Mouse (Mus musculus): ENCODE data around the gene Hamp. TPM values are rescaled to one million over a fixed set of nuclear protein-coding genes. Genes with fewer than 3 reads are reported as not detected.

The Hamp gene
- total RNA-seq, 1 experiment = not detected

GRCm38 (mm10) chr7:30956357-30956751 lies 12.5 kb upstream of the Hamp start:
- TF ChIP-seq MAFK (IDR thresholded peaks at IDR 0.05; ENCODE audit: insufficient read depth, low read depth, low read length) = no peak
- H3K4me1 ChIP-seq (ENCODE audit: control insufficient read depth in 2 of 2, insufficient read depth in 2 of 2, low read length in 2 of 2, poor library complexity in 1 of 2) = peaks cover 2 to 16% of the 10 kb centered on the region in 2 experiments; a peak in 2 of 4 replicates
- H3K36me3 ChIP-seq (ENCODE audit: control insufficient read depth, insufficient read depth, low read length, poor library complexity, severe bottlenecking) = peaks cover 48% of the 10 kb centered on the region
- peak overlapping the region; percentile 89 for H3K27ac ChIP-seq (ENCODE audit: insufficient read depth, low read depth, low read length, poor library complexity, severe bottlenecking)
- H3K9ac ChIP-seq (ENCODE audit: insufficient read depth, low read depth, low read length, poor library complexity, severe bottlenecking) = peak overlapping the region; percentile 91
- in situ Hi-C loops (cut with MboI; ENCODE audit: low sequenced_read_pairs in 2 of 2, unreplicated experiment in 2 of 2) = no loop called here
- H3K9me3 ChIP-seq (ENCODE audit: control insufficient read depth, insufficient read depth, low read depth, low read length) = no peaks in the 10 kb centered on the region
- DNase-seq (ENCODE audit: low read depth, low spot score) = no peak
- peak overlapping the region; percentile 83 to 91 for H3K4me3 ChIP-seq (ENCODE audit: insufficient read depth in 1 of 2, low read depth in 1 of 2, low read length in 2 of 2, poor library complexity in 1 of 2, severe bottlenecking in 1 of 2)

- H3K36me3 ChIP-seq (ENCODE audit: control insufficient read depth, insufficient read depth, low read length, poor library complexity, severe bottlenecking) = peaks cover 45% of the 10 kb centered on the region
- peak overlapping the region; percentile 91 for H3K9ac ChIP-seq (ENCODE audit: insufficient read depth, low read depth, low read length, poor library complexity, severe bottlenecking)
- peak; percentile 63 for DNase-seq (ENCODE audit: low read depth, low spot score)
- TF ChIP-seq HCFC1 (IDR thresholded peaks at IDR 0.05; ENCODE audit: borderline replicate concordance, insufficient read depth, low read length) = no peak
- 0 out of 2 replicates have a peak, but pooled peaks have one; percentile 2 for TF ChIP-seq ZC3H11A (IDR thresholded peaks at IDR 0.05; ENCODE audit: borderline replicate concordance, low read depth, low read length)
- in situ Hi-C loops (cut with MboI; ENCODE audit: low sequenced_read_pairs in 2 of 2, unreplicated experiment in 2 of 2) = no loop called here
- peaks cover 2 to 16% of the 10 kb centered on the region in 2 experiments; a peak in 2 of 4 replicates for H3K4me1 ChIP-seq (ENCODE audit: control insufficient read depth in 2 of 2, insufficient read depth in 2 of 2, low read length in 2 of 2, poor library complexity in 1 of 2)
- H3K27ac ChIP-seq (ENCODE audit: insufficient read depth, low read depth, low read length, poor library complexity, severe bottlenecking) = peak overlapping the region; percentile 89
- no peaks in the 10 kb centered on the region for H3K9me3 ChIP-seq (ENCODE audit: control insufficient read depth, insufficient read depth, low read depth, low read length)
- peak overlapping the region; percentile 83 to 91 for H3K4me3 ChIP-seq (ENCODE audit: insufficient read depth in 1 of 2, low read depth in 1 of 2, low read length in 2 of 2, poor library complexity in 1 of 2, severe bottlenecking in 1 of 2)
Measured at GRCm38 (mm10) chr7:30955584-30956356, 11.9 kb upstream of the Hamp start.

GRCm38 (mm10) chr7:30954971-30955520 lies 11.2 kb upstream of the Hamp start:
- DNase-seq (ENCODE audit: low read depth, low spot score) = no peak
- in situ Hi-C loops (cut with MboI; ENCODE audit: low sequenced_read_pairs in 2 of 2, unreplicated experiment in 2 of 2) = no loop called here
- TF ChIP-seq ZNF384 (IDR thresholded peaks at IDR 0.05; ENCODE audit: low read depth, low read length) (no peak), ZC3H11A (IDR thresholded peaks at IDR 0.05; ENCODE audit: borderline replicate concordance, low read depth, low read length) (no peak), HCFC1 (IDR thresholded peaks at IDR 0.05; ENCODE audit: borderline replicate concordance, insufficient read depth, low read length) (no peak), CHD2 (IDR thresholded peaks at IDR 0.05; ENCODE audit: low read depth, low read length) (no peak)
- Histone ChIP-seq H3K4me1 (ENCODE audit: control insufficient read depth in 2 of 2, insufficient read depth in 2 of 2, low read length in 2 of 2, poor library complexity in 1 of 2) (peaks cover 2 to 16% of the 10 kb centered on the region in 2 experiments; a peak in 2 of 4 replicates), H3K9ac (ENCODE audit: insufficient read depth, low read depth, low read length, poor library complexity, severe bottlenecking) (no peak overlapping the region), H3K9me3 (ENCODE audit: control insufficient read depth, insufficient read depth, low read depth, low read length) (no peaks in the 10 kb centered on the region), H3K27ac (ENCODE audit: insufficient read depth, low read depth, low read length, poor library complexity, severe bottlenecking) (no peak overlapping the region), H3K36me3 (ENCODE audit: control insufficient read depth, insufficient read depth, low read length, poor library complexity, severe bottlenecking) (peaks cover 46% of the 10 kb centered on the region), H3K4me3 (ENCODE audit: insufficient read depth in 1 of 2, low read depth in 1 of 2, low read length in 2 of 2, poor library complexity in 1 of 2, severe bottlenecking in 1 of 2) (peak overlapping the region; percentile 83 to 91; a peak in 3 of 4 replicates)

DNA sequence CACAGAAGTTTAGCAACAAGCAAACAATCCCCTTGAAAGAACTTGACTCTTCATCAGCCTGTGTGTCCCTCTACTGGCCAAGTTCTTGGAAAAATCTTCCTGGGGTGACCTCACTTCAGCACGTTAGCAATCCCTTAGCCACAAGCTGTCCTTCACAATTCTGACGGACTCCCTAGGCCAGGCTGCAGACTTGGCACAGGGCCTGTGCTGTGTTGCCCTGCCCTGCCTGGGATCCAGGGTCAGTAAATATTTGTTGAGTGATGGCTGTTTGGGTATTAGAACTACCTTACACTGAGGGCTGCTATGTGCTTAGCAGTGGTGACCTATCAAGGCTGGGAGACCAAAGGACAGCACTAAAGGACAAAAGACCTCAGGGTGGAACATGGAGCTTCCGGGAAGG lies 10.2 kb upstream of the Hamp start:
- Histone ChIP-seq H3K27ac (ENCODE audit: insufficient read depth, low read depth, low read length, poor library complexity, severe bottlenecking) (no peak overlapping the region), H3K9me3 (ENCODE audit: control insufficient read depth, insufficient read depth, low read depth, low read length) (no peaks in the 10 kb centered on the region), H3K4me1 (ENCODE audit: control insufficient read depth in 2 of 2, insufficient read depth in 2 of 2, low read length in 2 of 2, poor library complexity in 1 of 2) (peaks cover 2 to 11% of the 10 kb centered on the region in 2 experiments; a peak in 2 of 4 replicates), H3K9ac (ENCODE audit: insufficient read depth, low read depth, low read length, poor library complexity, severe bottlenecking) (no peak overlapping the region), H3K4me3 (ENCODE audit: insufficient read depth in 1 of 2, low read depth in 1 of 2, low read length in 2 of 2, poor library complexity in 1 of 2, severe bottlenecking in 1 of 2) (no peak overlapping the region), H3K36me3 (ENCODE audit: control insufficient read depth, insufficient read depth, low read length, poor library complexity, severe bottlenecking) (peaks cover 41% of the 10 kb centered on the region)
- DNase-seq (ENCODE audit: low read depth, low spot score) = no peak
- in situ Hi-C loops (cut with MboI; ENCODE audit: low sequenced_read_pairs in 2 of 2, unreplicated experiment in 2 of 2) = no loop called here
- no peak for TF ChIP-seq ZNF384 (IDR thresholded peaks at IDR 0.05; ENCODE audit: low read depth, low read length)

DNA sequence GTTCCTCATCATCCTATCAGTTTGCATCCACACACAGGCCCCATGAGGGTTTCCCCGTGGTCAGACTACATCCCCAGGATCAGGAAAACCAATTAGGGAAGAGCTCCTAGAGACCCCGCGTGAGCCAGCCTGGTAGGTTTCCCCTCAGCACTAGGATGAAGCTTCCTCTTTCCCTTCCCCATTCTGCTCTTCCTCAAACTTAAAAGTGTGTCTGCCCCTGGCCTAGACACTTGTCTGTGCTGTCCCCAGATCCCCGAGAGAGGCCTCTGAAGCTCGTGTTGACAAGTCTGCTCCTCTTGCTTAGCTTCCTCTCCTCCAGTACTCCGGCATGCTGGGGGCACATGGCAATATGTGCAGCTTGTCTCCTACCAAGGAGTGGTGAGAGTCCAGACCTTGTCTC lies 9.6 kb upstream of the Hamp start:
- no peak for DNase-seq (ENCODE audit: low read depth, low spot score)
- H3K9me3 ChIP-seq (ENCODE audit: control insufficient read depth, insufficient read depth, low read depth, low read length) = no peaks in the 10 kb centered on the region
- in situ Hi-C loops (cut with MboI; ENCODE audit: low sequenced_read_pairs in 2 of 2, unreplicated experiment in 2 of 2) = no loop called here
- H3K4me3 ChIP-seq (ENCODE audit: insufficient read depth in 1 of 2, low read depth in 1 of 2, low read length in 2 of 2, poor library complexity in 1 of 2, severe bottlenecking in 1 of 2) = no peak overlapping the region
- no peak overlapping the region for H3K9ac ChIP-seq (ENCODE audit: insufficient read depth, low read depth, low read length, poor library complexity, severe bottlenecking)
- TF ChIP-seq CHD2 (IDR thresholded peaks at IDR 0.05; ENCODE audit: low read depth, low read length) = no peak
- no peak for TF ChIP-seq MAFK (IDR thresholded peaks at IDR 0.05; ENCODE audit: insufficient read depth, low read depth, low read length)
- TF ChIP-seq ZNF384 (IDR thresholded peaks at IDR 0.05; ENCODE audit: low read depth, low read length) = no peak
- no peak for TF ChIP-seq ZC3H11A (IDR thresholded peaks at IDR 0.05; ENCODE audit: borderline replicate concordance, low read depth, low read length)
- no peak for TF ChIP-seq HCFC1 (IDR thresholded peaks at IDR 0.05; ENCODE audit: borderline replicate concordance, insufficient read depth, low read length)
- no peak overlapping the region for H3K27ac ChIP-seq (ENCODE audit: insufficient read depth, low read depth, low read length, poor library complexity, severe bottlenecking)
- peaks cover 2 to 6% of the 10 kb centered on the region in 2 experiments; a peak in 2 of 4 replicates for H3K4me1 ChIP-seq (ENCODE audit: control insufficient read depth in 2 of 2, insufficient read depth in 2 of 2, low read length in 2 of 2, poor library complexity in 1 of 2)
- H3K36me3 ChIP-seq (ENCODE audit: control insufficient read depth, insufficient read depth, low read length, poor library complexity, severe bottlenecking) = peaks cover 35% of the 10 kb centered on the region
